Mouse (Mus musculus): ENCODE results near the gene Samd9l. TPM values are rescaled to one million over a fixed set of nuclear protein-coding genes. Genes with fewer than 3 reads are reported as not detected.
"Not testable (repeated sequence)": the region's sequence is repeated elsewhere in the genome, so short reads cannot be mapped to it uniquely, and the experiment has no call there.

Gene Samd9l
- polyA plus RNA-seq, 1 experiment from 2014 or later: 0.74 TPM

- H3K27me3 ChIP-seq (ENCODE audit: control insufficient read depth, insufficient read depth, low read length): no peaks in the 10 kb centered on the region
- H3K4me2 ChIP-seq (ENCODE audit: low read depth, low read length): no peak overlapping the region
- no peaks in the 10 kb centered on the region for H3K9me3 ChIP-seq (replicated peaks; ENCODE audit: control insufficient read depth, low read length)
- 81% methylated on average over 8 of the region's 8 CpGs for WGBS
- DNase-seq (ENCODE audit: low spot score) (no peak), ATAC-seq (replicated peaks; ENCODE audit: insufficient number of reproducible peaks, low FRiP score, low TSS enrichment, low read depth) (no peak)
- no peaks in the 10 kb centered on the region for H3K4me1 ChIP-seq (ENCODE audit: control insufficient read depth, insufficient read depth, low read length)
- no peaks in the 10 kb centered on the region for H3K36me3 ChIP-seq (replicated peaks; ENCODE audit: control insufficient read depth, insufficient read depth, low read depth, low read length)
- H3K9ac ChIP-seq (replicated peaks; ENCODE audit: low read length): no peak overlapping the region
- no peak overlapping the region for H3K27ac ChIP-seq (replicated peaks; ENCODE audit: low read depth, low read length)
- no peak overlapping the region for H3K4me3 ChIP-seq (ENCODE audit: low read depth, low read length)
These were observed 29.8 kb downstream of the Samd9l start for GRCm38 (mm10) chr6:3369527-3369926.

GRCm38 (mm10) chr6:3365609-3366008 lies 33.8 kb downstream of the Samd9l start:
- H3K4me1 ChIP-seq (ENCODE audit: control insufficient read depth, insufficient read depth, low read length); H3K27me3 ChIP-seq (ENCODE audit: control insufficient read depth, insufficient read depth, low read length); H3K4me3 ChIP-seq (ENCODE audit: low read depth, low read length); H3K9ac ChIP-seq (replicated peaks; ENCODE audit: low read length); DNase-seq (ENCODE audit: low spot score); ATAC-seq (replicated peaks; ENCODE audit: insufficient number of reproducible peaks, low FRiP score, low TSS enrichment, low read depth); H3K27ac ChIP-seq (replicated peaks; ENCODE audit: low read depth, low read length); H3K4me2 ChIP-seq (ENCODE audit: low read depth, low read length); H3K9me3 ChIP-seq (replicated peaks; ENCODE audit: control insufficient read depth, low read length); H3K36me3 ChIP-seq (replicated peaks; ENCODE audit: control insufficient read depth, insufficient read depth, low read depth, low read length): not testable (repeated sequence)
- 67% methylated on average over 1 of the region's 1 CpGs for WGBS

- peak; percentile 64 for DNase-seq (ENCODE audit: low spot score)
- H3K9ac ChIP-seq (replicated peaks; ENCODE audit: low read length); H3K27me3 ChIP-seq (ENCODE audit: control insufficient read depth, insufficient read depth, low read length); H3K4me3 ChIP-seq (ENCODE audit: low read depth, low read length); ATAC-seq (replicated peaks; ENCODE audit: insufficient number of reproducible peaks, low FRiP score, low TSS enrichment, low read depth); H3K27ac ChIP-seq (replicated peaks; ENCODE audit: low read depth, low read length); H3K9me3 ChIP-seq (replicated peaks; ENCODE audit: control insufficient read depth, low read length); H3K36me3 ChIP-seq (replicated peaks; ENCODE audit: control insufficient read depth, insufficient read depth, low read depth, low read length); H3K4me2 ChIP-seq (ENCODE audit: low read depth, low read length); H3K4me1 ChIP-seq (ENCODE audit: control insufficient read depth, insufficient read depth, low read length): not testable (repeated sequence)
- 4% methylated on average over 1 of the region's 1 CpGs for WGBS
These were observed 53.3 kb downstream of the Samd9l start for GRCm38 (mm10) chr6:3345924-3346597.

GRCm38 (mm10) chr6:3345043-3345639 lies 54.2 kb downstream of the Samd9l start:
- 82% methylated on average over 3 of the region's 4 CpGs for WGBS

GRCm38 (mm10) chr6:3343603-3344247 lies 55.6 kb downstream of the Samd9l start:
- H3K4me3 ChIP-seq (ENCODE audit: low read depth, low read length); H3K9me3 ChIP-seq (replicated peaks; ENCODE audit: control insufficient read depth, low read length); H3K27ac ChIP-seq (replicated peaks; ENCODE audit: low read depth, low read length); H3K4me2 ChIP-seq (ENCODE audit: low read depth, low read length); H3K27me3 ChIP-seq (ENCODE audit: control insufficient read depth, insufficient read depth, low read length); H3K9ac ChIP-seq (replicated peaks; ENCODE audit: low read length); DNase-seq (ENCODE audit: low spot score); H3K4me1 ChIP-seq (ENCODE audit: control insufficient read depth, insufficient read depth, low read length); ATAC-seq (replicated peaks; ENCODE audit: insufficient number of reproducible peaks, low FRiP score, low TSS enrichment, low read depth); H3K36me3 ChIP-seq (replicated peaks; ENCODE audit: control insufficient read depth, insufficient read depth, low read depth, low read length): not testable (repeated sequence)
- WGBS: 77% methylated on average over 1 of the region's 1 CpGs

More at GRCm38 (mm10) chr6:3345043-3345639, 54.2 kb downstream of the Samd9l start:
- H3K36me3 ChIP-seq (replicated peaks; ENCODE audit: control insufficient read depth, insufficient read depth, low read depth, low read length); DNase-seq (ENCODE audit: low spot score); H3K27ac ChIP-seq (replicated peaks; ENCODE audit: low read depth, low read length); H3K9ac ChIP-seq (replicated peaks; ENCODE audit: low read length); H3K4me1 ChIP-seq (ENCODE audit: control insufficient read depth, insufficient read depth, low read length); H3K27me3 ChIP-seq (ENCODE audit: control insufficient read depth, insufficient read depth, low read length); H3K4me2 ChIP-seq (ENCODE audit: low read depth, low read length); H3K9me3 ChIP-seq (replicated peaks; ENCODE audit: control insufficient read depth, low read length); ATAC-seq (replicated peaks; ENCODE audit: insufficient number of reproducible peaks, low FRiP score, low TSS enrichment, low read depth); H3K4me3 ChIP-seq (ENCODE audit: low read depth, low read length): not testable (repeated sequence)

GRCm38 (mm10) chr6:3341479-3341878 lies 57.9 kb downstream of the Samd9l start:
- no peaks in the 10 kb centered on the region for H3K27me3 ChIP-seq (ENCODE audit: control insufficient read depth, insufficient read depth, low read length)
- H3K4me1 ChIP-seq (ENCODE audit: control insufficient read depth, insufficient read depth, low read length): no peaks in the 10 kb centered on the region
- no peak overlapping the region for H3K27ac ChIP-seq (replicated peaks; ENCODE audit: low read depth, low read length)
- ATAC-seq (replicated peaks; ENCODE audit: insufficient number of reproducible peaks, low FRiP score, low TSS enrichment, low read depth) (0 out of 2 replicates have a peak, but pooled peaks have one; percentile 29), DNase-seq (ENCODE audit: low spot score) (no peak)
- 45% methylated on average over 5 of the region's 5 CpGs for WGBS
- H3K36me3 ChIP-seq (replicated peaks; ENCODE audit: control insufficient read depth, insufficient read depth, low read depth, low read length): no peaks in the 10 kb centered on the region
- H3K4me2 ChIP-seq (ENCODE audit: low read depth, low read length): no peak overlapping the region
- no peak overlapping the region for H3K9ac ChIP-seq (replicated peaks; ENCODE audit: low read length)
- no peak overlapping the region for H3K4me3 ChIP-seq (ENCODE audit: low read depth, low read length)
- H3K9me3 ChIP-seq (replicated peaks; ENCODE audit: control insufficient read depth, low read length): no peaks in the 10 kb centered on the region

GRCm38 (mm10) chr6:3340928-3341327 lies 58.4 kb downstream of the Samd9l start:
- not testable (repeated sequence) for H3K9me3 ChIP-seq (replicated peaks; ENCODE audit: control insufficient read depth, low read length); H3K27me3 ChIP-seq (ENCODE audit: control insufficient read depth, insufficient read depth, low read length); ATAC-seq (replicated peaks; ENCODE audit: insufficient number of reproducible peaks, low FRiP score, low TSS enrichment, low read depth); H3K27ac ChIP-seq (replicated peaks; ENCODE audit: low read depth, low read length); H3K4me1 ChIP-seq (ENCODE audit: control insufficient read depth, insufficient read depth, low read length); H3K36me3 ChIP-seq (replicated peaks; ENCODE audit: control insufficient read depth, insufficient read depth, low read depth, low read length); H3K4me3 ChIP-seq (ENCODE audit: low read depth, low read length)
- WGBS: 19% methylated on average over 10 of the region's 10 CpGs
- peak; percentile 17 for DNase-seq (ENCODE audit: low spot score)
- H3K9ac ChIP-seq (replicated peaks; ENCODE audit: low read length): peak overlapping the region; percentile 25; the same call in 1 of the 2 replicates
- peak overlapping the region; percentile 13; the same call in 1 of the 2 replicates for H3K4me2 ChIP-seq (ENCODE audit: low read depth, low read length)

- not testable (repeated sequence) for H3K4me3 ChIP-seq (ENCODE audit: low read depth, low read length); DNase-seq (ENCODE audit: low spot score); ATAC-seq (replicated peaks; ENCODE audit: insufficient number of reproducible peaks, low FRiP score, low TSS enrichment, low read depth); H3K9me3 ChIP-seq (replicated peaks; ENCODE audit: control insufficient read depth, low read length); H3K27me3 ChIP-seq (ENCODE audit: control insufficient read depth, insufficient read depth, low read length); H3K4me2 ChIP-seq (ENCODE audit: low read depth, low read length); H3K4me1 ChIP-seq (ENCODE audit: control insufficient read depth, insufficient read depth, low read length); H3K9ac ChIP-seq (replicated peaks; ENCODE audit: low read length); H3K36me3 ChIP-seq (replicated peaks; ENCODE audit: control insufficient read depth, insufficient read depth, low read depth, low read length); H3K27ac ChIP-seq (replicated peaks; ENCODE audit: low read depth, low read length)
- 87% methylated on average over 6 of the region's 6 CpGs for WGBS
These were observed 60.2 kb downstream of the Samd9l start for GRCm38 (mm10) chr6:3339131-3339530.
